Mouse (Mus musculus): ENCODE measurements at regions not wholly inside any gene's neighbourhood (a gene's known extent, or its start where the extent isn't known, plus 50 kb on each side); places are given as distances from the start of the nearest gene placed in this dataset.
A peak's percentile ranks its signal among the peaks of the same experiment; 100 is the strongest.
"Not testable (repeated sequence)": the region's sequence is repeated elsewhere in the genome, so short reads cannot be mapped to it uniquely, and the experiment has no call there.

DNA sequence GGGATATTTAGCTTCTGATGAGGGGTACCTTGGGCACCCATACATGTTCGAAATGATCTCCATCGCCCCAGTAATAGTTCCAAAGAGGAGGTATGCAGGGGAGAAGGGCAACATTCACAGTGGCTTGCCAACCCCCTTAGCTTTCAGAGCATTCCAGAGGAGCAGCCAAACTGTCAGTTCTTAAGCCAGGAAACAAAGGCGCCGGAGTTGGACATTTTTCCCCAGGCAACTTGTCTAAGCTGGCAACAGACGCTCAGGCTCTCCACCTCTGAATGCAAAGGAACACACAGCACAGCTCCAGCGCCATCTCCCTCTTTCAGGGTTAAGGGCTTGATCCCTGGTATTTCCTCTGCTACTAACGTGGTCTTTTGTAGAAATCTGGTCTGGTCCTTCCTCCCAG, 169.2 kb upstream of the Kit start:
- no peak for DNase-seq (ENCODE audit: low spot score in 2 of 2)

DNA sequence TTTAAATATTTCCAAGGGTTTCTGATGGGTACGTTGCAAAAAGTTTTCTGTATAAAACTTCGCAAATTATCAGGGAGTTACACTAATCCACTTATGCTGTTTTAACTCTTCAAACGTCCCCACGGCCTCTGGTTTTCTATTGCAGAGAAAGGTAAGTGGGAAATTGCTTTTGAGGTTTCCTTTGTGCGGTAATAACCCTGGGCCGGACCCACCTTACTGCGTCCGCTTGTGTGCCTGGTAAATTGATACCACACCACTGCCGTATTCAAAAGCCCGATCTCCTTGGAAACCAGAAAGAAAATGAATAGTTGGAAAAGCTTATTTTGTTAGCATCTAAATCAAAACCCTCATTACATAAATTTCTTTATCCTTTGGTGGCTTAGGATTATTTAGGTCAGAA, 167.0 kb upstream of the Kit start:
- no peak for DNase-seq (ENCODE audit: low spot score in 2 of 2)

DNA sequence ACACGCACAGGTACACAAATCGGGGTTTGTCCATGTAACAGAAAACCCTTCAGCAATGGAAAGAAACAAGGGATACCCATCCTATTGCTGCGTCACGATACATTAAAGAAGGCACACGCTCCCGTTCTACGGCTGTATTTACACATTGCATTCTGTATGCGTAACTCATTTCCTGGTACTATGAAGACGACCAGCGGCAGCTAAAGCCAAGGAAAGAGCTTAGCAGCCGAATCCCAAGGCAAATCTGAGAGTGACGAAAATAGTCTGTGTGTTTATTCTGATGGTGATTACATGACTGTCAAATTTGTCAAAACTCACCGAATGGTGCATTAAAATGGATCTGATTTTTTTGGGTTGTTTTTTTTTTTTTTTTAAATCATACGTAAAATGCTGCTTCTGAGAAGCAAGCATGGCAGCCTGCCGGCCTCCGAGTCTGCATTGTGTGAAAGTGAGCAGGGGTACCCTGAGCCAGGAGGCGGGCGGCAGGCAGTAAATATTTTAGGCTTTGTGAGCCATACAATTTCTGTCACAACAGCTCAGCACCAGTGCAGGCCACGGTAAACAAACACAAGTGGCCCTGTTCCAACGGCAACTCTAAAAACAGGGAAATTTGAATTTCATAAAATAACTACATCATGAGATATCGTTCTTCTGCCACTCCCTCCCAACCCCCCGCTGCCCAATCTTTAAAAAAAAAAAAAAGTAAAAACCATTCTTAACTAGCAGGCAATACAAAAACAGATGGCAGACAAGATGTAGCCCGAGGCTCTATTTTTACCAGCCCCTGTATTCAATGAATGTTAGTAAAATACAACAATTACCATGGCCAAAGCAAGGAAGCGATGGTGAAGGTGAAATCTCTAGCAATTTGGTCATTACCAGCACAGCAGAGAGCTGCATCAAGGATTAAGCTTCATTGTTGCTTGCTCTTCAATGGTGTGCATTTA, 164.2 kb upstream of the Kit start:
- no peak for DNase-seq (ENCODE audit: low spot score in 2 of 2)

DNA sequence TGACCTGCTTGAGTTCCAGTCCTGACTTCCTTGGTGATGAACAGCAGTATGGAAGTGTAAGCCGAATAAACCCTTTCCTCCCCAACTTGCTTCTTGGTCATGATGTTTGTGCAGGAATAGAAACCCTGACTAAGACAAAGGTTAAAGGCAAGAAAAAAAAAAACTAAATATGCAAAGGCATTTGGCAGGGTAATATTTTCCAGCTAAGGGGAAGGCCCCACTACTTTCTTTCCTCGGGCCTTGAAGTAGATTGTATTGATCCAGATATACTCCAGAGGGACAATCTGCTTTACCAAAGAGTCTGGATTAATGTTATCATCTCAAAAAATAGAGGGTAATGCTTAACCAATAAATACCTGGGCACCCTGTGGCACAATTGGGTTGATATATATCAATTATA, 155.4 kb upstream of the Kit start:
- not testable (repeated sequence) for DNase-seq (ENCODE audit: low spot score in 2 of 2)

- no peak for DNase-seq (ENCODE audit: low spot score in 2 of 2)
Observed at GRCm38 (mm10) chr5:75432885-75433284, 141.8 kb upstream of the Kit start.

- no peak for DNase-seq (ENCODE audit: low spot score in 2 of 2)
Observed at GRCm38 (mm10) chr5:75437924-75438323, 136.8 kb upstream of the Kit start.

DNA sequence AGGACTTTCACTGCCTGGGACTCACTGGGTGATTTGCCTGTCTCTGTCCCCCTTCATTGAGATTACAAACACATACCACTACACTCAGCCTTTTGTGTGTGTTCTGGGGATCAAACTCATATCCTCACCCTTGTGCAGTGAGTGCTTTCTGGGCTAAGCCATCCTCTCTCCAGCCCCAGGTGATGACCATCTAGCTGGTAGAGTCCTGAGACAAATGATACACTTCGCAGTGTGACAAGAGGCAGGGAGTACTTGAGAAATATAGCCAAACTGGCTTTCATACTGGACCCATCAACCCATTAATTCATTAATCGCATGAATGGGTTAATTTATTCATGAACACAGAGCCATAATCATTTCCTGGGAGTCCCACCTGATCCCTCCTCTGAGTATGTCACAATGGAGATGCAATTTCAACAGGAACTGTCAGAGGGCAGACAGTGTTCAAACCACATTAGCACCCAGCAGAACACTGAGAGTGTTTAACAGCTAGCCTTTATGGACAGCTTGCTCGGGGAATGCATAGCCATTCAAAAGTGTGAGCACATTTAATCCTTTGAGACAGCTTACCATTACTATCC, 130.6 kb upstream of the Kit start:
- DNase-seq (ENCODE audit: low spot score in 2 of 2) = no peak

DNA sequence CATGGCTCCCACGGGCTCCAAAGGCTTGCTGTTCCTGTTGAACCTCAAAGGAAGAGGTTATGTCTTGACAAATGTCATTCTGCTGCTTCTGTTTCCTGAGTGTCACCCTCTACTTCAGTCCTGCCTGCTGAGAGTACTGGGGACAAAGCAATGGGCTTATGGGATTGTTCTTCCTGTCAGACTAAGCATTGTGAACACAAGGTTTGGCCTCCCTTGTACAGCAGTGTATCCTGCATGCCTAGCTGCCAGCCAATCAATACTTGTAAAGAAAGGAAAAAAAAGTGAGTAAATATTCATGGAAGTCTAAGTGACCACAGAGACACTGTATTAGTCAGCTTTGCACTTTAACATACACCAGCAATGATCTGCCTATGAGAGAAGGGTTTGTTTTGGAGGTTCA, 128.3 kb upstream of the Kit start:
- DNase-seq (ENCODE audit: low spot score in 2 of 2) = no peak

DNA sequence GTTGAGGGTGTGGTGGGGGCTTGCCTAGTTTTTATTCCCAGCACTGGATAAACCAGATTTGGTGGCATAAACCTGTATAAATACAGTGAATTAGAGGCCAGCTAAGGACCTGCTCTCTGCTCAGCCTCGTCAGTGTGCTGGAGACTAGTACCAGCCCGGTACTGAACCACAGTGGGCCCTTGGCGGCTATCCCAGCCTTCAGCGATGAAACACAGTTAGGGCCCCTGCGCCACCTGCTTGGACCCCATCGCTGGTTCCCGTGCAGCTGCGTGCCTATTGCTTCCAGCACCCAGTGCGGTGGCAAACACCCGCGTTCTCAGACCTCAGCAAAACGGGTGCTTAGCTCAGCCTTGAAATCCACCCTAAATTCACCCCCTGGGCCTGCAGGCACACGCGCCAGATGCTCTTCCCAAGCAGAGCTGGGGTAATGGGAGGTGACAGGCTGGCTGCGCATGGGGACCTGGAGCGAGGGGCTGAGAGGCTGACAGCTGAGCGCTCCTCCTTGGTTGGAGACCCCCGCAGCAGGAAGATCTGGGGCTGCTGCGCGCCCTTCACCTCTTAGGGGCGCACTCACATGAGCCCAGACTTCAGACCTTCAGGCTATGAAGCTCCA, 124.7 kb upstream of the Kit start:
- no peak for DNase-seq (ENCODE audit: low spot score in 2 of 2)

DNA sequence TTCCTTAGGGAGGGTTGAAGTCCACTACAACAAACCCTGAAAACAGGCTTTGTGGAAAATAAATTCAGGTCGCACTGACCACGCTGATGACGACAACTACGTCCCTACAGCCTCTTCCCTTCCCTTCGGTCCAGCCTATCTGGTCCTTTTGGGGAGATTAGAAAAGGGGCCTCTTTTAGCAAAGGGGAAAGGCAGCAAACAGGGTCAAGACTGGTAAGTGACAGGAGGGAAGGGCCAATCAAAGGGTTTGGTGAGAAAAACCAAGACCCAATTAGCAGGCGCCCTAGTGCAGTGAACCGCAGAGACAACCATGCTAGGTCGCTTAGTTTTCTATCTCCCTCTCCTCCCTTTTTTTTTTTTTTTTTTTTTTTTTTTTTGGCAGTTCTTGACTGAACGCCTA, 124.2 kb upstream of the Kit start:
- no peak for DNase-seq (ENCODE audit: low spot score in 2 of 2)

DNA sequence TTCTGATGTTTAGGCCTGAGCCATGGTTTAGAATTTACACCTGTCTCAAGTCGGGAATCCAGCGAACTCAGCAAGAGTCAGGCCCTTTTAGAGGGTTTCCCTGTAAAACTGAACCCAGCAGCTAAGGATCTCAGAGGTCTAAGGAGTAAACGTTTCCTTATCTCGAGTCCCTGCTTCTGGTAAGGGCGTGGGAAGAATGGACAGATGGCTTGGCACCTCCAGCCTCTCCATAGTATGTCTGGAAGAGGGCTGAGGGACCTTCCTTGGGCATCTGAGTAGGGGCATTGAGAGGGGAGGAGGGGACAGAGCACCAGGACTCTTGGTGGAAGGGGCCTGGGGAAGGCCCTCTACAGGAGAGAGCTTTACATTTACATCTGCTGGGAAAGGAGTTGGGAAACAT, 123.6 kb upstream of the Kit start:
- DNase-seq (ENCODE audit: low spot score in 2 of 2) = no peak

- peak in 1 of 2 experiments; percentile 10 for DNase-seq (ENCODE audit: low spot score in 2 of 2)
Observed at GRCm38 (mm10) chr5:75451693-75452092, 123.0 kb upstream of the Kit start.

GRCm38 (mm10) chr5:75453757-75454390, 120.8 kb upstream of the Kit start:
- peak in 1 of 2 experiments; percentile 37 for DNase-seq (ENCODE audit: low spot score in 2 of 2)

GRCm38 (mm10) chr5:75454961-75455541, 119.7 kb upstream of the Kit start:
- DNase-seq (ENCODE audit: low spot score in 2 of 2) = no peak

DNA sequence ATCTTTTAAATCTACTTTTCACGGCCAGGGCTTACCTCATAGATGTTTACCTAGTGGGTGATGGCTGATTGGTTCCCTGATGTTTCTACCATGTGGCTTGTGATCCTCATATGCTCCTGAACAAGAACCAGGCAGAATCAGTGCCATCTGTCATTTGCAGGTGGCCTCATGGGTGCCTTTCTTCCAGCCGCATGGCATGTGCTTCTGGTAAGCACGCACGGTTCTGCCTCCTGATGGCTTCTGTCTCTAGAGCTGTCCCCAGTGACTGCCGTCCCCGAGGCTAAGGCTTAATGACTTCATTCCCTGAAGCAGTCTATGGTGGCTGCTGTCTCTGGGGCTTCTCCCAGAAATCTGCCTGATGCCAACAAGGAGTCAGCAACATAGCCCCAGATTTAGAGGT, 117.3 kb upstream of the Kit start:
- DNase-seq (ENCODE audit: low spot score in 2 of 2) = no peak

GRCm38 (mm10) chr5:75458317-75458716, 116.4 kb upstream of the Kit start:
- DNase-seq (ENCODE audit: low spot score in 2 of 2) = peak in 1 of 2 experiments; percentile 19

DNA sequence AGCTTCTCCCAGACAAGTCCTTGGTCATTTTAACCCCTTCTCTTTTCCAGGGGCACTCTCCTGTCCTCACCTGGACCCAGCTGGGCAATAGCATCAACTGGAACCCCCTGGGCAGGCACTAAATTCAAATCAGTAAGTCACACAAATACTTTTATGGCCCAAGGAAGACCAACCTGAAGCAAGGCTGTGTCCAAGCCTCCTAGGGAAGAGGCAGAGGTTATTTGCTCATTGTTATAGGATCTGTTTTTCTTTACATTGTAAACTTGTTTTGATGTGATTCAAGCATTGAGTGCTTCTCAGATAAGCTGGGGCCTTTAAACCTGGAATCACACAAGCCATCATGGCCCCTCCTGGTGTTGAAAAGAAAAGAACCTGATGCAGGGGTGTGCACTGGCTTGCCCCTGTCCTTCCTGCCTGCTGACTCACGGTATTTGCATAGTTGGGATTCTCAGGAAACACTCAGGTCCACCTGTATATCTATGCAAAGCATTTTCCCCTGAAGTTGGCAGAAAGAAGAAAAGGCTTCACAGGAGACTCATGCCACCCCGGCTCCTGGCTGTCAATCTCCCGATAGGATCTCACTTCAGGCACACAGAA, 114.9 kb upstream of the Kit start:
- DNase-seq (ENCODE audit: low spot score in 2 of 2) = no peak

- no peak for DNase-seq (ENCODE audit: low spot score in 2 of 2)
Observed at GRCm38 (mm10) chr5:75460414-75461025, 114.2 kb upstream of the Kit start.

DNA sequence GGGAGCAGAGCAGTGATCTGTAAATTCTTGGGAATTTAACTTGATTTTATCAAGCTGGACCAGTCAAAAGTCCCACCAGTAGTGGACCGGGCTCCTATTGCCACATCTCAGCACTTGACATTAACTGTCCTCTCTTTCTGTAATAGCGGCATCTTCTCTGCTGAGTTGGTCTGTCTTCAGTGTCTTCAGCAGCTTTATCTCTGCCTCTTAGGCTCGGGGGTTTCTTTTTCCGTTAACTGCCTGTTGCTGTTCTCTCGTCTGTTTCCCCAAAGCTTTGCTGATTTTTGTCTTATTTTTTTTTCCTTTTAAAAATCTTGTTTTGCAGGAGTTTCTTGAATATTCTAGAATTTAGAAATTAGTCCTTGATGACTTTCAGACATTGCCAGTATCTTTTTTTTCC, 113.3 kb upstream of the Kit start:
- no peak for DNase-seq (ENCODE audit: low spot score in 2 of 2)

DNA sequence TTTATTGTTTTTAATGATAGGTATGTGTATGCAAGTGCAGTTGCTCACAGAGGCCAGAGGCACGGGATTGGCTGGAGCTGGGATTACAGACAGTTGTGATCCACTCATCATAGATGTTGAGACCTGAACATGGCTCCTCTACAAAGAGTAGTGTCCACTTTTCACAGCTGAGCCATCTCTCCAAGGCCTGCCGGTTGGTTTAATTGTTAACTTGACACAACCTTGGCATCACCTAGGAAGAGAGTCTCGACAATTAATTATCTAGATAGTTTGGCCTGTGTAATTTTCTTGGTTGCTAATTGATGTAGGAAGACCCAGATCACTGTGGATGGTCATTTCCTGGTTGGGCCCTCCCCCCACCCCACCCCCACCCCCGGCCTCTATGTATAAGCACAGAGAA, 111.1 kb upstream of the Kit start:
- DNase-seq (ENCODE audit: low spot score in 2 of 2) = no peak

DNA sequence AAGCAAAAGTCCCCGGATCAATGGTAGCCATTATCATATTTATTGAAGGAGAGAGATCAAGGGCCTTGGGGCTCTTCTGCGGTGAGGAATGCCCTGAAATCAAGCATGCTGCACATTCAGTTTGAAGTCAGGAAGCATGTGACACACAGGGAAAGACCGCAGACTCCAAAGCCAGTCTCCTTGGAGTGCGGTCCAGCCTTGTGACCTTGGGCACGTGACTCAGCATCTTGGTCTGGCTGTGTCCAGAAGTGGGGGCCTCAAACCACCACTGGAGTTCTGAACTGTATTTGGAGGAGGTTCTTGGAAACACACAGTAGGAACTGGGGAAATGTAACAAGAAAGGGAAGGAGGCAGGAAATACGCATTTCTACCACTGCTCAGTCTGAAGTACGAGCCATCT, 109.0 kb upstream of the Kit start:
- no peak for DNase-seq (ENCODE audit: low spot score in 2 of 2)
